Mouse (Mus musculus): ENCODE measurements at regions not wholly inside any gene's neighbourhood (a gene's known extent, or its start where the extent isn't known, plus 50 kb on each side); places are given as distances from the start of the nearest gene placed in this dataset.

- no peak for DNase-seq (ENCODE audit: low spot score in 2 of 2)
Observed at GRCm38 (mm10) chr6:141136664-141137375, 112.2 kb upstream of the Pde3a start.

GRCm38 (mm10) chr6:141141016-141141415, 108.1 kb upstream of the Pde3a start:
- no peak for DNase-seq (ENCODE audit: low spot score in 2 of 2)

- no peak for DNase-seq (ENCODE audit: low spot score in 2 of 2)
Observed at GRCm38 (mm10) chr6:141148417-141149169, 100.5 kb upstream of the Pde3a start.

- DNase-seq (ENCODE audit: low spot score in 2 of 2) = no peak
Observed at GRCm38 (mm10) chr6:141149170-141149917, 99.7 kb upstream of the Pde3a start.

- no peak for DNase-seq (ENCODE audit: low spot score in 2 of 2)
Observed at GRCm38 (mm10) chr6:141159326-141159725, 89.7 kb upstream of the Pde3a start.

- DNase-seq (ENCODE audit: low spot score in 2 of 2) = no peak
Observed at GRCm38 (mm10) chr6:141161626-141162233, 87.3 kb upstream of the Pde3a start.

GRCm38 (mm10) chr6:141167270-141167669, 81.8 kb upstream of the Pde3a start:
- no peak for DNase-seq (ENCODE audit: low spot score in 2 of 2)

GRCm38 (mm10) chr6:141168356-141168755, 80.7 kb upstream of the Pde3a start:
- DNase-seq (ENCODE audit: low spot score in 2 of 2) = no peak

GRCm38 (mm10) chr6:141183782-141184181, 65.3 kb upstream of the Pde3a start:
- no peak for DNase-seq (ENCODE audit: low spot score in 2 of 2)

GRCm38 (mm10) chr6:141188036-141188435, 61.0 kb upstream of the Pde3a start:
- no peak for DNase-seq (ENCODE audit: low spot score in 2 of 2)

GRCm38 (mm10) chr6:141189093-141189492, 60.0 kb upstream of the Pde3a start:
- DNase-seq (ENCODE audit: low spot score in 2 of 2) = no peak

- no peak for DNase-seq (ENCODE audit: low spot score in 2 of 2)
Observed at GRCm38 (mm10) chr6:141189701-141190100, 59.4 kb upstream of the Pde3a start.

GRCm38 (mm10) chr6:141190383-141190782, 58.7 kb upstream of the Pde3a start:
- DNase-seq (ENCODE audit: low spot score in 2 of 2) = no peak

- DNase-seq (ENCODE audit: low spot score in 2 of 2) = no peak
Observed at GRCm38 (mm10) chr6:141197501-141197900, 51.6 kb upstream of the Pde3a start.
